Mouse (Mus musculus): ENCODE measurements around the gene Atl2. TPM values are rescaled to one million over a fixed set of nuclear protein-coding genes. Genes with fewer than 3 reads are reported as not detected.

Atl2 gene
- total and polyA plus RNA-seq, 3 experiments = 18.0 to 43.3 (median 37.1) TPM

- H3K36me3 ChIP-seq (replicated peaks in 1 of 2; ENCODE audit: control insufficient read depth in 1 of 2, insufficient read depth in 1 of 2, low read length in 1 of 2) = no peaks in the 10 kb centered on the region
- H3K27ac ChIP-seq (ENCODE audit: insufficient read depth, low read depth) = no peak overlapping the region
- no peaks in the 10 kb centered on the region for H3K9me3 ChIP-seq (replicated peaks; ENCODE audit: low read length)
- H3K9ac ChIP-seq (ENCODE audit: insufficient read depth, low read depth) = no peak overlapping the region
- no peak overlapping the region for H3K4me2 ChIP-seq (ENCODE audit: insufficient read depth, low read depth, poor library complexity, severe bottlenecking)
- peaks cover 1% of the 10 kb centered on the region for H3K27me3 ChIP-seq (replicated peaks)
- no peak overlapping the region for H3K4me3 ChIP-seq (replicated peaks in 1 of 3; ENCODE audit: low read depth in 2 of 3, low read length in 2 of 3, poor library complexity in 1 of 3)
- no peaks in the 10 kb centered on the region for H3K79me2 ChIP-seq (replicated peaks; ENCODE audit: control insufficient read depth, extremely low read depth, insufficient read depth, poor library complexity, severe bottlenecking)
- TF ChIP-seq GABPA (IDR thresholded peaks at IDR 0.05; ENCODE audit: insufficient replicate concordance, low read depth, low read length) (no peak), EP300 (IDR thresholded peaks at IDR 0.05; ENCODE audit: low read length) (no peak), E2F4 (IDR thresholded peaks at IDR 0.05; ENCODE audit: insufficient replicate concordance, low read depth, low read length) (no peak), CTCF (conservative IDR thresholded peaks at IDR 0.05 in 1 of 2, IDR thresholded peaks at IDR 0.05 in 1 of 2; ENCODE audit: low read depth in 2 of 2, low read length in 2 of 2) (no peak), ZMIZ1 (IDR thresholded peaks at IDR 0.05; ENCODE audit: low read depth, low read length) (no peak), BHLHE40 (IDR thresholded peaks at IDR 0.05; ENCODE audit: low read depth, low read length) (no peak), KAT2A (IDR thresholded peaks at IDR 0.05; ENCODE audit: insufficient replicate concordance, low read length) (no peak), USF2 (conservative IDR thresholded peaks at IDR 0.05; ENCODE audit: low read depth, low read length) (no peak), MAFK (IDR thresholded peaks at IDR 0.05; ENCODE audit: insufficient replicate concordance, low read length) (no peak), RAD21 (IDR thresholded peaks at IDR 0.05; ENCODE audit: low read depth, low read length) (no peak)
- dilution Hi-C loops (cut with MboI; ENCODE audit: extremely low pct_ligation_motif_present, extremely low pct_unique_long_range_greater_than_20kb, low sequenced_read_pairs) = no loop called here
- no peak for DNase-seq (ENCODE audit: extremely low read depth)
- H3K4me1 ChIP-seq (ENCODE audit: control insufficient read depth in 1 of 2, insufficient read depth in 2 of 2) = peaks cover under 1 to 2% of the 10 kb centered on the region in 2 experiments; a peak in 3 of 4 replicates
- in situ Hi-C loops (cut with MboI; ENCODE audit: low pct_ligation_motif_present, low pct_unique_long_range_greater_than_20kb, low sequenced_read_pairs) = no loop called here
Measured at GRCm38 (mm10) chr17:79911718-79912117, 15.8 kb upstream of the Atl2 start.

DNA sequence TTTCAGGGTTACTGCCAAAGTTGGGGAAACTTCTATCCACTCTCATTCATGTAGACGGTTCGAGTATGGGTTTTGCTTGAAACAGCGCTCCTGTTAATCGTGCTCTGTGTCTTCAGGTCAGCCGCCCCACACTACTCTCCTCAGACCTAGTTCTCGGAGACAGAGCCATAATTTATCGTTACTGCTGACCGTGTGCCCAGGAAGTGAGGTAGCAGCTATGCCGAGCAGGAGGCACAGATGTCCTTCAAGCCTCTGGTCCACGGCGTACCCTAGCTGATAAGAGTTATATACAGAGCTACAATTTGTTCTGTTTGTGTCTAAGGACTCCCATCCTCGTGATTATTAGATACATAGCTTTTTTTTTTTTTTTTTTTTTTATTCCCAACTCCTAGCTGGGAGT lies 13.6 kb upstream of the Atl2 start:
- no peaks in the 10 kb centered on the region for H3K79me2 ChIP-seq (replicated peaks; ENCODE audit: control insufficient read depth, extremely low read depth, insufficient read depth, poor library complexity, severe bottlenecking)
- DNase-seq (ENCODE audit: extremely low read depth) = no peak
- H3K9me3 ChIP-seq (replicated peaks; ENCODE audit: low read length) = no peaks in the 10 kb centered on the region
- H3K9ac ChIP-seq (ENCODE audit: insufficient read depth, low read depth) = no peak overlapping the region
- H3K4me1 ChIP-seq (ENCODE audit: control insufficient read depth in 1 of 2, insufficient read depth in 2 of 2) = no peaks in the 10 kb centered on the region
- no peaks in the 10 kb centered on the region for H3K27me3 ChIP-seq (replicated peaks)
- no peak for TF ChIP-seq MYC (IDR thresholded peaks at IDR 0.05; ENCODE audit: low read depth, low read length)
- TF ChIP-seq GABPA (IDR thresholded peaks at IDR 0.05; ENCODE audit: insufficient replicate concordance, low read depth, low read length) = no peak
- TF ChIP-seq SMC3 (IDR thresholded peaks at IDR 0.05; ENCODE audit: low read depth, low read length) = no peak
- no peak for TF ChIP-seq ZKSCAN1 (IDR thresholded peaks at IDR 0.05; ENCODE audit: borderline replicate concordance, low read depth, low read length)
- TF ChIP-seq MEF2A (IDR thresholded peaks at IDR 0.05; ENCODE audit: borderline replicate concordance, low read depth, low read length) = no peak
- TF ChIP-seq MAFK (IDR thresholded peaks at IDR 0.05; ENCODE audit: insufficient replicate concordance, low read length) = no peak
- no peak for TF ChIP-seq ZMIZ1 (IDR thresholded peaks at IDR 0.05; ENCODE audit: low read depth, low read length)
- no peak for TF ChIP-seq NRF1 (IDR thresholded peaks at IDR 0.05; ENCODE audit: low read depth, low read length)
- TF ChIP-seq BHLHE40 (IDR thresholded peaks at IDR 0.05; ENCODE audit: low read depth, low read length) = no peak
- no peak for TF ChIP-seq E2F4 (IDR thresholded peaks at IDR 0.05; ENCODE audit: insufficient replicate concordance, low read depth, low read length)
- TF ChIP-seq POLR2A (IDR thresholded peaks at IDR 0.05; ENCODE audit: low read depth, low read length) = no peak
- TF ChIP-seq PAX5 (IDR thresholded peaks at IDR 0.05; ENCODE audit: low read length) = no peak
- TF ChIP-seq HCFC1 (IDR thresholded peaks at IDR 0.05; ENCODE audit: low read depth, low read length) = no peak
- no peak for TF ChIP-seq IRF4 (IDR thresholded peaks at IDR 0.05; ENCODE audit: low read depth, low read length)
- no peak overlapping the region for H3K27ac ChIP-seq (ENCODE audit: insufficient read depth, low read depth)
- in situ Hi-C loops (cut with MboI; ENCODE audit: low pct_ligation_motif_present, low pct_unique_long_range_greater_than_20kb, low sequenced_read_pairs) = no loop called here
- no peak overlapping the region for H3K4me2 ChIP-seq (ENCODE audit: insufficient read depth, low read depth, poor library complexity, severe bottlenecking)
- dilution Hi-C loops (cut with MboI; ENCODE audit: extremely low pct_ligation_motif_present, extremely low pct_unique_long_range_greater_than_20kb, low sequenced_read_pairs) = no loop called here
- no peaks in the 10 kb centered on the region for H3K36me3 ChIP-seq (replicated peaks in 1 of 2; ENCODE audit: control insufficient read depth in 1 of 2, insufficient read depth in 1 of 2, low read length in 1 of 2)
- no peak overlapping the region for H3K4me3 ChIP-seq (replicated peaks in 1 of 3; ENCODE audit: low read depth in 2 of 3, low read length in 2 of 3, poor library complexity in 1 of 3)

All from CH12.LX (cell line).